Mouse (Mus musculus): ENCODE measurements at regions not wholly inside any gene's neighbourhood (a gene's known extent, or its start where the extent isn't known, plus 50 kb on each side); places are given as distances from the start of the nearest gene placed in this dataset.

GRCm38 (mm10) chr7:90044100-90044698, 63.4 kb upstream of the Eed start:
- H3K9ac ChIP-seq = no peak overlapping the region
- H3K4me2 ChIP-seq = no peak overlapping the region
- no peak overlapping the region for H3K4me3 ChIP-seq
- 0 out of 2 replicates have a peak, but pooled peaks cover 2% of the 10 kb centered on the region for H3K9me3 ChIP-seq
- no peaks in the 10 kb centered on the region for H3K27me3 ChIP-seq
- no peaks in the 10 kb centered on the region for H3K36me3 ChIP-seq
- H3K27ac ChIP-seq = no peak overlapping the region
- H3K4me1 ChIP-seq = peaks cover 25% of the 10 kb centered on the region
- WGBS = 76% methylated on average over 4 of the region's 4 CpGs
- no peak for ATAC-seq (ENCODE audit: insufficient number of reproducible peaks, insufficient read depth, low FRiP score, low TSS enrichment, low read depth)

- Histone ChIP-seq H3K4me2 (no peak overlapping the region), H3K27ac (no peak overlapping the region), H3K4me3 (no peak overlapping the region), H3K9me3 (0 out of 2 replicates have a peak, but pooled peaks cover 2% of the 10 kb centered on the region), H3K9ac (no peak overlapping the region), H3K36me3 (no peaks in the 10 kb centered on the region), H3K4me1 (peaks cover 25% of the 10 kb centered on the region), H3K27me3 (no peaks in the 10 kb centered on the region)
- ATAC-seq (ENCODE audit: insufficient number of reproducible peaks, insufficient read depth, low FRiP score, low TSS enrichment, low read depth) = no peak
- WGBS = 81% methylated on average over 4 of the region's 4 CpGs
These were observed 64.5 kb upstream of the Eed start for GRCm38 (mm10) chr7:90045208-90045800.

DNA sequence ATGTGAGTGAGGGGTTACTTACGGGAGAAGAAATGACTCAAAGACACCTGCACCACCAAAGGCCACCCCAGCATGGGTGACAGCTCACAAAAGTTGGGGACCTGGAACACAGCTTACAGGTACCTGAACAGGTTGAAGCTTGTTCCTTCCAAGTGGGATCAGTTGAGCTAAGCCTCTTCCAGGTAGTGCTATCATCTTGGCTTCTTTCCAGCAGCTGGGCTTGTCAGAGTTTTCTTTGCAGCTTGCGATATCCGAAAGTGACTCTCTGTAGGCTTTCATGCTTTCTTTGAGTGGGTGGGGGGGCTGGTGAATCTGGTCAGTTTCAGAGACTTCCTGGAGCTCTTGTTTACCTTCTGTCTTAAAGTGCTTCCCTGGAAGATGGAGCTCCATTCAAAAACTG, 65.4 kb upstream of the Eed start:
- H3K27ac ChIP-seq = no peak overlapping the region
- peaks cover 18% of the 10 kb centered on the region for H3K4me1 ChIP-seq
- ATAC-seq (ENCODE audit: insufficient number of reproducible peaks, insufficient read depth, low FRiP score, low TSS enrichment, low read depth) = no peak
- no peak overlapping the region for H3K9ac ChIP-seq
- no peaks in the 10 kb centered on the region for H3K27me3 ChIP-seq
- H3K9me3 ChIP-seq = 0 out of 2 replicates have a peak, but pooled peaks cover 2% of the 10 kb centered on the region
- no peaks in the 10 kb centered on the region for H3K36me3 ChIP-seq
- no peak overlapping the region for H3K4me2 ChIP-seq
- 83% methylated on average over 3 of the region's 3 CpGs for WGBS
- H3K4me3 ChIP-seq = no peak overlapping the region

DNA sequence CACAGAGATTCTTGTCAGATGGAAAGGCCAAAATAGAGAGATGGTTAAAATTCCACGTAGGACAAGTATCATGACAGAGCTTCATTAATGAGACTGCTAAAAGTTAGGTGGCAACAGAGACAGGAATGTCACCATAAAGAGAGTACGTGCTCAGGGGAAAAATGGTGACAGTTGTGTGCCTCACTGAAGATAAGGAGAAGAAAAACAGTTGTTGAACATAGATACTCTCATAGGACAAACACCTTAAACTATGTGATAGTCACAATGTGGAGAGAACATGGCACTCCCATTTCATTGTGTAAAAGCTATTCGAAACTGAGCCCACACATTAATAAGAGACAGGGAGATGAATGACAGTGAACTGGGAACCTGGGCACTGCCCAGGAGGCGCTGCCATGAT, 66.1 kb upstream of the Eed start:
- ATAC-seq (ENCODE audit: insufficient number of reproducible peaks, insufficient read depth, low FRiP score, low TSS enrichment, low read depth) = no peak
- H3K9me3 ChIP-seq = 0 out of 2 replicates have a peak, but pooled peaks cover 2% of the 10 kb centered on the region
- H3K27me3 ChIP-seq = no peaks in the 10 kb centered on the region
- H3K4me2 ChIP-seq = no peak overlapping the region
- WGBS = 88% methylated on average over 4 of the region's 4 CpGs
- H3K36me3 ChIP-seq = no peaks in the 10 kb centered on the region
- peaks cover 12% of the 10 kb centered on the region for H3K4me1 ChIP-seq
- H3K27ac ChIP-seq = no peak overlapping the region
- H3K4me3 ChIP-seq = no peak overlapping the region
- no peak overlapping the region for H3K9ac ChIP-seq

DNA sequence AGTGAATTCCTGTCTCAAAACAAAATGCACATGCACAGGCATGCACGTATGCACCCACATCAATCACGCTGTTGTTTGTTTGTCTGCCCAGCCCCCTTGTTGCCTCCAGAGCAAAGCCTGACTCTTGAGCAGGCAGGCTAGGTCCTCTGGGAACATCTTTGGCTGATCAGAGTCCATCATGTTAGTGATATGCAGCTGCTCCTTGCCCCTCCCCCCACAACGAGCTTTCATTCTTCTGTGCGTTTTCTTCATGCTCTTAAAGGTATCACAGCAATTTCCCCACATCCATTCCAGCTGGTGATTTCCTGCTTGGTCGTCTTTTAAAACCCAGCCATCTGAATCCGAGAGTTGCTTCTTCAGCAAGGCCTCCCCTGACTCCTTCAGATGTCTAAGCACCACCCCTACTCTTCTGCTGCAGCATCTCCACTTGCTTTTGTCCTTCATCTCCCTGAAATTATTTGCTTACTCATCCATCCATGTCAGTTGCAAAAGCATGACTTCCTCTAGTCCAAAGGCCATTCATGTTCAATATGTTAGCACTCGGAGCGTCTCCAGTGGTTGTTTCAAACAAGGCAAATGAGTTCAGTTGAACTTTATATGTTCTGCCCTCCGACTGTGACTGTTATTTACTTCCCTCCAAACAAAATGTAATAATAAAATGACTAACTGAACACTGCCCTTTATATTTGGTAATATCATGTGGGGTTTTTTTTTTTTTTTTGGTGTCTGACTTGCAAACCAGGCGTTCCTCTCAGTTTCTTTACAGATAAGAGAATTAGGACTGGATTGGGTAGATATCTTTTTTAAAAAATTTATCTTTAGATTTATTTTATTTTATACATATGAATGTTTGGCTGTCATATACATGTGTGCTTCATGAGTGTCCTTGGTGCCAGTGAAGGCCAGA, 67.9 kb upstream of the Eed start:
- Histone ChIP-seq H3K36me3 (no peaks in the 10 kb centered on the region), H3K4me3 (no peak overlapping the region), H3K27ac (no peak overlapping the region), H3K4me1 (0 out of 2 replicates have a peak, but pooled peaks cover 7% of the 10 kb centered on the region), H3K9me3 (no peaks in the 10 kb centered on the region), H3K9ac (no peak overlapping the region), H3K4me2 (no peak overlapping the region), H3K27me3 (no peaks in the 10 kb centered on the region)
- WGBS = 67% methylated on average over 10 of the region's 10 CpGs
- ATAC-seq (ENCODE audit: insufficient number of reproducible peaks, insufficient read depth, low FRiP score, low TSS enrichment, low read depth) = no peak

GRCm38 (mm10) chr7:90049831-90050237, 69.1 kb upstream of the Eed start:
- no peak overlapping the region for H3K4me3 ChIP-seq
- ATAC-seq (ENCODE audit: insufficient number of reproducible peaks, insufficient read depth, low FRiP score, low TSS enrichment, low read depth) = no peak
- H3K9ac ChIP-seq = no peak overlapping the region
- H3K27me3 ChIP-seq = no peaks in the 10 kb centered on the region
- 67% methylated on average over 8 of the region's 8 CpGs for WGBS
- no peak overlapping the region for H3K27ac ChIP-seq
- peaks cover 12% of the 10 kb centered on the region; the same call in 1 of the 2 replicates for H3K4me1 ChIP-seq
- no peaks in the 10 kb centered on the region for H3K9me3 ChIP-seq
- no peak overlapping the region for H3K4me2 ChIP-seq
- H3K36me3 ChIP-seq = no peaks in the 10 kb centered on the region

- WGBS = 38% methylated on average over 7 of the region's 7 CpGs
- Histone ChIP-seq H3K9ac (no peak overlapping the region), H3K27ac (no peak overlapping the region), H3K4me1 (peaks cover 10% of the 10 kb centered on the region), H3K4me3 (no peak overlapping the region), H3K9me3 (no peaks in the 10 kb centered on the region), H3K36me3 (no peaks in the 10 kb centered on the region), H3K4me2 (no peak overlapping the region), H3K27me3 (no peaks in the 10 kb centered on the region)
- no peak for ATAC-seq (ENCODE audit: insufficient number of reproducible peaks, insufficient read depth, low FRiP score, low TSS enrichment, low read depth)
These were observed 74.2 kb upstream of the Eed start for GRCm38 (mm10) chr7:90054795-90055511.

DNA sequence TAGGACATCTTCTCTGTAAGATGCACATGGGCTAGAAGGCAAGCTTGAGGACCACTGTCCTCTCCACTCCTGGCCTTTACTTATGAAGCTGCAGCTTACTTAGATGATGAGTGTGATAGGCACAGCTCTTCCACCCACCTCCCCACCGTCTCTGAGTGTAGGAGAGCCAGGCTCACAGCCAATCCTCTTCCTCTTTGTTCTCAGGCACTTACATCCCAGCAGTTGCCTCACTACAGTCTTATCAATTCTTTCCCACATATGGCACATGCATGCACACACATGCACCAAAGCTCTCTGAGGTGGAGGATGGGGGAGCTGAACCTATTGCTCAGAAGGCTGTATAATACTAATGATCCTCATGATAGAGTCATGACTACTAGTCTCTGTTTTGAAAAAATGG, 72.1 kb upstream of the Picalm start:
- ATAC-seq (ENCODE audit: insufficient number of reproducible peaks, insufficient read depth, low FRiP score, low TSS enrichment, low read depth) = no peak
- Histone ChIP-seq H3K4me3 (no peak overlapping the region), H3K36me3 (no peaks in the 10 kb centered on the region), H3K4me1 (peaks cover 26% of the 10 kb centered on the region), H3K27me3 (no peaks in the 10 kb centered on the region), H3K27ac (no peak overlapping the region), H3K9ac (no peak overlapping the region), H3K9me3 (no peaks in the 10 kb centered on the region), H3K4me2 (no peak overlapping the region)
- WGBS = 86% methylated on average over 1 of the region's 1 CpGs

GRCm38 (mm10) chr7:90058636-90059035, 71.4 kb upstream of the Picalm start:
- Histone ChIP-seq H3K9me3 (no peaks in the 10 kb centered on the region), H3K27ac (no peak overlapping the region), H3K4me3 (no peak overlapping the region), H3K4me2 (no peak overlapping the region), H3K9ac (no peak overlapping the region), H3K4me1 (peaks cover 26% of the 10 kb centered on the region), H3K27me3 (no peaks in the 10 kb centered on the region), H3K36me3 (no peaks in the 10 kb centered on the region)
- WGBS = 83% methylated on average over 4 of the region's 4 CpGs
- ATAC-seq (ENCODE audit: insufficient number of reproducible peaks, insufficient read depth, low FRiP score, low TSS enrichment, low read depth) = no peak

DNA sequence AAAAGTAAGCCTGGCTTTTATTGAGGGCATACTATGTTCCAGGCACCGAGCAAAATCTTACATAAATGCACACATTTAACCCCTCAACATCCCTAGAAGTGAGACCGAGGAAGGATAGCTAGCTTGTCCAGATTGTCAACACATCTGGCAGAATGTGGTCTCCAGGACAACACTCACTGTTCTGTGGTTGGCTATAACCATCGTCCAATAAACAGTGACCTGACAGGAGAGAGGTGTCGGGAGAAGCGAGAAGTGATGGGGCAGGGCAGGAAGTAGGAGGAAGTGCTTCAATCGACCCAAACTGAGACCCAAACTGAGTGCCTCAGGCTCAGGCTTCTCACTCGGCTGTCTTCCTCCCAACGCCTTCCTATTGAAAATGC, 70.8 kb upstream of the Picalm start:
- peaks cover 22% of the 10 kb centered on the region for H3K4me1 ChIP-seq
- 0 out of 2 replicates have a peak overlapping the region, but pooled peaks have one; percentile 71 for H3K27ac ChIP-seq
- no peaks in the 10 kb centered on the region for H3K27me3 ChIP-seq
- H3K9me3 ChIP-seq = no peaks in the 10 kb centered on the region
- no peaks in the 10 kb centered on the region for H3K36me3 ChIP-seq
- no peak overlapping the region for H3K4me3 ChIP-seq
- no peak for ATAC-seq (ENCODE audit: insufficient number of reproducible peaks, insufficient read depth, low FRiP score, low TSS enrichment, low read depth)
- WGBS = 55% methylated on average over 8 of the region's 8 CpGs
- no peak overlapping the region for H3K9ac ChIP-seq
- no peak overlapping the region for H3K4me2 ChIP-seq

GRCm38 (mm10) chr7:90059629-90060301, 70.2 kb upstream of the Picalm start:
- Histone ChIP-seq H3K36me3 (no peaks in the 10 kb centered on the region), H3K4me3 (no peak overlapping the region), H3K9me3 (no peaks in the 10 kb centered on the region), H3K9ac (no peak overlapping the region), H3K4me2 (no peak overlapping the region), H3K4me1 (peaks cover 21% of the 10 kb centered on the region), H3K27me3 (no peaks in the 10 kb centered on the region), H3K27ac (peak overlapping the region; percentile 71)
- 59% methylated on average over 6 of the region's 6 CpGs for WGBS
- ATAC-seq (ENCODE audit: insufficient number of reproducible peaks, insufficient read depth, low FRiP score, low TSS enrichment, low read depth) = peak; percentile 43; the same call in 1 of the 2 replicates

Data from embryonic facial prominence, embryonic 13.5 days (tissue).